Mouse (Mus musculus): ENCODE results near the gene Neu2. TPM values are rescaled to one million over a fixed set of nuclear protein-coding genes. Genes with fewer than 3 reads are reported as not detected.
A peak's percentile ranks its signal among the peaks of the same experiment; 100 is the strongest.

Neu2 gene
- polyA plus RNA-seq, 1 experiment from 2014 or later, result not detected

DNA sequence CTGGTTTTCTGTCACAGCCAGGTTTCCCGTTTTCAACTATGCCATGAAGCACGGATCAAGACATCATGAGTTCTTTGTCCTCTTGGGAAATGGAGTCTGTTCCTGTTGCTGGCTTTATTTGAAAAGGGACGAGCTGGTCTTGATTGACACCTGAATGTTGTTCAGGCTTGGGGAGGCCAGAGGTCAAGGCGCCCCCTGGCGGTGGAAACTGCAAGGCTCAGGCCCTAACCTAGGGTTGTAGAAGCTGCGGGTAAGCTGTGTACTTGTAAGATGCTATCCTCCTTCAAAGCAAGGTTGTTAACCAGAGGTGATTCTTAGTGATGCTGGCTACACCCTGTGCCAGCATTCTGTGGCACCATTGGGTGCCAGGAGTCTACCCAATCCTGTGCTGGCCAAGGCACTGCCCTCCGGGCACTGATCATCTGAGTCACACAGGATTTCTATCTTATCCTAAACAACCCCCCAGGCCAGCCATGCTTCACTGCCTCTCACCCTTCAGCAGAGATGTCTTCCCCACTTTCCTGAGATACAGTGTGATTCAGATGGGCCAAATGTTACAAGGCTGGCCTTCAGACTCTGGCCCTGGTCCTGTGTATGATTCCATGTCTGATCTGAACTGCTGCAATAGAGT is 98.8 kb downstream of the Neu2 start:
- H3K36me3 ChIP-seq (ENCODE audit: control insufficient read depth, insufficient read depth, low read length), result no peaks in the 10 kb centered on the region
- ATAC-seq (ENCODE audit: insufficient read depth, low FRiP score, low TSS enrichment), result no peak
- DNase-seq (ENCODE audit: low spot score), result peak; percentile 52

GRCm38 (mm10) chr1:87614576-87615295 is 105.0 kb downstream of the Neu2 start:
- ATAC-seq (ENCODE audit: insufficient read depth, low FRiP score, low TSS enrichment) (no peak), DNase-seq (ENCODE audit: low spot score) (no peak)
- no peaks in the 10 kb centered on the region for H3K27me3 ChIP-seq (ENCODE audit: control insufficient read depth, insufficient read depth, low read length)
- H3K27ac ChIP-seq (ENCODE audit: low read depth, low read length), result no peak overlapping the region
- H3K4me2 ChIP-seq (ENCODE audit: low read depth), result no peak overlapping the region
- H3K4me3 ChIP-seq (ENCODE audit: low read depth, low read length), result no peak overlapping the region
- no peaks in the 10 kb centered on the region for H3K4me1 ChIP-seq (ENCODE audit: control insufficient read depth, insufficient read depth, low read length)
- 86% methylated on average over 2 of the region's 2 CpGs for WGBS
- no peaks in the 10 kb centered on the region for H3K9me3 ChIP-seq (ENCODE audit: control insufficient read depth, low read length)
- no peak overlapping the region for H3K9ac ChIP-seq (ENCODE audit: low read length)
- no peaks in the 10 kb centered on the region for H3K36me3 ChIP-seq (ENCODE audit: control insufficient read depth, insufficient read depth, low read length)

More for the DNA sequence above, 98.8 kb downstream of the Neu2 start:
- H3K4me1 ChIP-seq (ENCODE audit: control insufficient read depth, insufficient read depth, low read length), result no peaks in the 10 kb centered on the region
- no peak overlapping the region for H3K9ac ChIP-seq (ENCODE audit: low read length)
- H3K4me2 ChIP-seq (ENCODE audit: low read depth), result no peak overlapping the region
- no peak overlapping the region for H3K27ac ChIP-seq (ENCODE audit: low read depth, low read length)
- H3K9me3 ChIP-seq (ENCODE audit: control insufficient read depth, low read length), result no peaks in the 10 kb centered on the region
- no peak overlapping the region for H3K4me3 ChIP-seq (ENCODE audit: low read depth, low read length)
- no peaks in the 10 kb centered on the region for H3K27me3 ChIP-seq (ENCODE audit: control insufficient read depth, insufficient read depth, low read length)
- 33% methylated on average over 7 of the region's 7 CpGs for WGBS

GRCm38 (mm10) chr1:87620211-87620668 is 110.6 kb downstream of the Neu2 start, which contains the start of gene Inpp5d:
Inpp5d (plus strand) TSS chr1:87620312.
- WGBS, result 83% methylated on average over 12 of the region's 12 CpGs
- Histone ChIP-seq H3K4me2 (ENCODE audit: low read depth) (peak within 1 kb of the TSS; percentile 7; the same call in 1 of the 2 replicates), H3K4me3 (ENCODE audit: low read depth, low read length) (no peak within 1 kb of the TSS), H3K9ac (ENCODE audit: low read length) (no peak within 1 kb of the TSS), H3K4me1 (ENCODE audit: control insufficient read depth, insufficient read depth, low read length) (no peaks in the 10 kb centered on the region), H3K9me3 (ENCODE audit: control insufficient read depth, low read length) (no peaks in the 10 kb centered on the region), H3K36me3 (ENCODE audit: control insufficient read depth, insufficient read depth, low read length) (no peaks in the 10 kb centered on the region), H3K27me3 (ENCODE audit: control insufficient read depth, insufficient read depth, low read length) (no peaks in the 10 kb centered on the region), H3K27ac (ENCODE audit: low read depth, low read length) (no peak within 1 kb of the TSS)
- DNase-seq (ENCODE audit: low spot score) (no peak), ATAC-seq (ENCODE audit: insufficient read depth, low FRiP score, low TSS enrichment) (no peak)

- H3K9me3 ChIP-seq (ENCODE audit: control insufficient read depth, low read length), result no peaks in the 10 kb centered on the region
- H3K9ac ChIP-seq (ENCODE audit: low read length), result no peak overlapping the region
- H3K4me2 ChIP-seq (ENCODE audit: low read depth), result peak overlapping the region; percentile 7; the same call in 1 of the 2 replicates
- H3K4me1 ChIP-seq (ENCODE audit: control insufficient read depth, insufficient read depth, low read length), result no peaks in the 10 kb centered on the region
- no peak for ATAC-seq (ENCODE audit: insufficient read depth, low FRiP score, low TSS enrichment)
- no peak for DNase-seq (ENCODE audit: low spot score)
- no peak overlapping the region for H3K4me3 ChIP-seq (ENCODE audit: low read depth, low read length)
- H3K27ac ChIP-seq (ENCODE audit: low read depth, low read length), result no peak overlapping the region
- H3K27me3 ChIP-seq (ENCODE audit: control insufficient read depth, insufficient read depth, low read length), result no peaks in the 10 kb centered on the region
- WGBS, result 92% methylated on average over 6 of the region's 6 CpGs
- no peaks in the 10 kb centered on the region for H3K36me3 ChIP-seq (ENCODE audit: control insufficient read depth, insufficient read depth, low read length)
These were observed 111.0 kb downstream of the Neu2 start for GRCm38 (mm10) chr1:87620693-87621092.

DNA sequence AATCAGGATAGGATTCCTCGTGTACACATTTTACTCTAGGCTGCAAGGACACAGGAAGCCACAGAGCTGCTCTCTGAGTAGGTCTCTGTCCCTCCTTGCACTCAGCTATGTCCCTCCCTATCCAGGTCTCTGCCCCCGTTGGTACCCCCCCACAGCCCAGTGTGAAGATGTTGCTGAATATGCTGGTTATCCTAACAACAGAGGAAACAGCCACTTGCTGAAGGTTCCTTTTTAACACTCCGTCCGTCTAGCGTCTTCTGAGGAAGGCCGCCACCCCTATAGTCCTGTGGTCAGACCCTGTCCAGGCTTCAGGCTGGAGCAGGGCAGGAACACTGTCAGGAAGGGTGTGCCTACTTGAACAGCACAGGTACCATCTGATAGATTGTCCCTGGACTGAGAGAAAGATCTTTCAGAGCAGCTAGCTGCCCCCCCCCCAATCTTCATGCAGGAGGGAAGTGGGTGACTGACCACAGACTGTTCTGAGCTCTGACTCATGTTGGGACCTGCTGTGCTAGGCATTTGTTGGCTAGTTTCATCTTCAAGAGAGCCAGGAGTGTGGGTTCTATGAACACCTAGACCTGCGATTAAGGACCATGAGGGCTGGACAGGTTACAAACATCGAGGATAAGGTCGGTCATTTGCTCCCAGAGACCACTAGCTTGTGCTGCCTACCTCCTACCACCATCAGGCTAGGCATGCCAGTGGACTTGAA is 111.6 kb downstream of the Neu2 start:
- Histone ChIP-seq H3K4me3 (ENCODE audit: low read depth, low read length) (no peak overlapping the region), H3K27me3 (ENCODE audit: control insufficient read depth, insufficient read depth, low read length) (no peaks in the 10 kb centered on the region), H3K27ac (ENCODE audit: low read depth, low read length) (no peak overlapping the region), H3K4me1 (ENCODE audit: control insufficient read depth, insufficient read depth, low read length) (no peaks in the 10 kb centered on the region), H3K9ac (ENCODE audit: low read length) (no peak overlapping the region), H3K4me2 (ENCODE audit: low read depth) (no peak overlapping the region), H3K9me3 (ENCODE audit: control insufficient read depth, low read length) (no peaks in the 10 kb centered on the region), H3K36me3 (ENCODE audit: control insufficient read depth, insufficient read depth, low read length) (no peaks in the 10 kb centered on the region)
- ATAC-seq (ENCODE audit: insufficient read depth, low FRiP score, low TSS enrichment) (no peak), DNase-seq (ENCODE audit: low spot score) (no peak)
- 89% methylated on average over 9 of the region's 9 CpGs for WGBS

DNA sequence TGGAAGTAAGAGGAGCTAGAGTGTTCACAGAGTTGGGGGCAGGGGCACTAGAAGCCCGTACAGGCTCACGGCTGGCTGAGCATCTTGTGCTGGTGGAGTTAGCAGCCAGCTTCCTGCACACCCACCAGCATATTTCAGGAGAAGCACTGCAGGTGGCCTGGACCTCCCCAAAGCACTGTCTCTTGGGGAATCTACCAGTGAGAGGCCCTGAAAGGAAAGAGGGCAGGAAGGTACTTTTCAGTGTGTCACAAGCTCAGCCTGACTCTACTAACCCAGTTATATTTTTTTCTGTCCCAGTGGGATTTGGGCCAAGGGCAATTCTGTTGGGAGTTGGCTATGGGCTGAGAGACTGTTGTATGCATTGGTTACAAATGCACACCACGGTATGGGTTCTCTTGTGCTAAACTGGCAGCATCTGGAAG is 112.2 kb downstream of the Neu2 start:
- DNase-seq (ENCODE audit: low spot score) (no peak), ATAC-seq (ENCODE audit: insufficient read depth, low FRiP score, low TSS enrichment) (no peak)
- Histone ChIP-seq H3K36me3 (ENCODE audit: control insufficient read depth, insufficient read depth, low read length) (no peaks in the 10 kb centered on the region), H3K27ac (ENCODE audit: low read depth, low read length) (no peak overlapping the region), H3K4me1 (ENCODE audit: control insufficient read depth, insufficient read depth, low read length) (no peaks in the 10 kb centered on the region), H3K4me2 (ENCODE audit: low read depth) (no peak overlapping the region), H3K9ac (ENCODE audit: low read length) (no peak overlapping the region), H3K27me3 (ENCODE audit: control insufficient read depth, insufficient read depth, low read length) (no peaks in the 10 kb centered on the region), H3K4me3 (ENCODE audit: low read depth, low read length) (no peak overlapping the region), H3K9me3 (ENCODE audit: control insufficient read depth, low read length) (no peaks in the 10 kb centered on the region)
- WGBS, result 77% methylated on average over 3 of the region's 3 CpGs

DNA sequence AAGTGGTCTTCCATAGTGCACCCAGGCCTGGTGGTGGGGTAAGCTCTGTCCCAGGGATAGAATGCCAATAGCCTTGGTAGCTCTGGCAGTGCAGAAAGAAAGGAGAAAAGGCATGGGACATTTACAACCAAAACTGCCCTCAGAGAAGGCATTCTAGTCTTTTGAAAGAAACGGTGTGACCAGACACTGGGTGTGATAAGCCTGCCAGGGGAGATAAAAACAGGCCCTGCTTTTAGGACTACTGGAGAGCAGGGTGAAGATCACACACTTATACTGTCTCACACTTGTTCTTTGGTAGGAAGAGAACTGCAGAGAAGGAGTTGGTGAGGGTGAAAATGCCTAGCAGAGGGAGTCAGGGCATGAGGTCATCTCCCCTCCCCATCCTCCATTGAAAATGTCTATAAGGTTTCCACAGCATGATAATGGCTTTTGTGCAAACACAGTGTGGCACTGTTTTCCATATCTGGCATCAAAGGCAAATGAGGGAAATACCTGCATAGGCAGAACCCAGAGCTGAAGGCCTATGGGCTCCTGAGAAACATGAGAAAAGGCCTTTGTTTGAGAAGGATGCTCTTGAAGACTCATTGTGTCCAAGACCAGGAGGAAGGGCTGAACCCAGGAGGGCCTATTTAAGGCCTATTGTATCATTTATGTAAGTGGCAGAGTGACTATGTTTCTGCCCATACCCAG is 114.4 kb downstream of the Neu2 start:
- no peaks in the 10 kb centered on the region for H3K4me1 ChIP-seq (ENCODE audit: control insufficient read depth, insufficient read depth, low read length)
- no peak overlapping the region for H3K9ac ChIP-seq (ENCODE audit: low read length)
- ATAC-seq (ENCODE audit: insufficient read depth, low FRiP score, low TSS enrichment), result no peak
- H3K27me3 ChIP-seq (ENCODE audit: control insufficient read depth, insufficient read depth, low read length), result no peaks in the 10 kb centered on the region
- DNase-seq (ENCODE audit: low spot score), result no peak
- WGBS, result 75% methylated on average over 1 of the region's 1 CpGs
- H3K4me2 ChIP-seq (ENCODE audit: low read depth), result no peak overlapping the region
- no peak overlapping the region for H3K27ac ChIP-seq (ENCODE audit: low read depth, low read length)
- H3K4me3 ChIP-seq (ENCODE audit: low read depth, low read length), result no peak overlapping the region
- no peaks in the 10 kb centered on the region for H3K36me3 ChIP-seq (ENCODE audit: control insufficient read depth, insufficient read depth, low read length)
- no peaks in the 10 kb centered on the region for H3K9me3 ChIP-seq (ENCODE audit: control insufficient read depth, low read length)

DNA sequence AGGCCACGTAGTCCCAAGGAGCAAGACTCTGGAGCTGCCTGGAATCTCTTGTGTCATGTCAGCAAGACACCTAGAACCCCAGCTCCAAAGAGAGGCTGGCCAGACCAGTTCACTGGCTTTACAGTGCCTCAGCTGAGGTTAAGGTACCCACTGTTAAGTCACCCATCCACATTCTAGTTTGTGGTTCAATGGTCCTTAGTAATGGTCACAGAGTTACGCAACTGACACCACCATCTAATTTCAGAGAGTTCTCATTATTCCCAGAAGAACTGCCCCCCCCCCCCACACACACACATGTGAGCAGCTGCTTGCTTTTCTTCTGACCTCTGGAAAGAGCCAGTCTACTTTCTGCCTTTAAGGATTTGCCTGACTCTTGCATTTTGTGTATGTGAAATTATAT is 115.1 kb downstream of the Neu2 start:
- H3K9me3 ChIP-seq (ENCODE audit: control insufficient read depth, low read length), result no peaks in the 10 kb centered on the region
- H3K4me1 ChIP-seq (ENCODE audit: control insufficient read depth, insufficient read depth, low read length), result no peaks in the 10 kb centered on the region
- H3K9ac ChIP-seq (ENCODE audit: low read length), result no peak overlapping the region
- DNase-seq (ENCODE audit: low spot score), result no peak
- H3K4me3 ChIP-seq (ENCODE audit: low read depth, low read length), result no peak overlapping the region
- no peaks in the 10 kb centered on the region for H3K36me3 ChIP-seq (ENCODE audit: control insufficient read depth, insufficient read depth, low read length)
- H3K4me2 ChIP-seq (ENCODE audit: low read depth), result no peak overlapping the region
- no peak overlapping the region for H3K27ac ChIP-seq (ENCODE audit: low read depth, low read length)
- ATAC-seq (ENCODE audit: insufficient read depth, low FRiP score, low TSS enrichment), result no peak
- WGBS, result 81% methylated on average over 2 of the region's 2 CpGs
- no peaks in the 10 kb centered on the region for H3K27me3 ChIP-seq (ENCODE audit: control insufficient read depth, insufficient read depth, low read length)
